Mouse (Mus musculus): Measurements from ENCODE around the gene Sik1. TPM values are rescaled to one million over a fixed set of nuclear protein-coding genes. Genes with fewer than 3 reads are reported as not detected.
"Not testable (repeated sequence)": the region's sequence is repeated elsewhere in the genome, so short reads cannot be mapped to it uniquely, and the experiment has no call there.

Gene Sik1
- total RNA-seq (2022), result 10 to 100 TPM; 14.3 to 21.7 (median 18.2) TPM

DNA sequence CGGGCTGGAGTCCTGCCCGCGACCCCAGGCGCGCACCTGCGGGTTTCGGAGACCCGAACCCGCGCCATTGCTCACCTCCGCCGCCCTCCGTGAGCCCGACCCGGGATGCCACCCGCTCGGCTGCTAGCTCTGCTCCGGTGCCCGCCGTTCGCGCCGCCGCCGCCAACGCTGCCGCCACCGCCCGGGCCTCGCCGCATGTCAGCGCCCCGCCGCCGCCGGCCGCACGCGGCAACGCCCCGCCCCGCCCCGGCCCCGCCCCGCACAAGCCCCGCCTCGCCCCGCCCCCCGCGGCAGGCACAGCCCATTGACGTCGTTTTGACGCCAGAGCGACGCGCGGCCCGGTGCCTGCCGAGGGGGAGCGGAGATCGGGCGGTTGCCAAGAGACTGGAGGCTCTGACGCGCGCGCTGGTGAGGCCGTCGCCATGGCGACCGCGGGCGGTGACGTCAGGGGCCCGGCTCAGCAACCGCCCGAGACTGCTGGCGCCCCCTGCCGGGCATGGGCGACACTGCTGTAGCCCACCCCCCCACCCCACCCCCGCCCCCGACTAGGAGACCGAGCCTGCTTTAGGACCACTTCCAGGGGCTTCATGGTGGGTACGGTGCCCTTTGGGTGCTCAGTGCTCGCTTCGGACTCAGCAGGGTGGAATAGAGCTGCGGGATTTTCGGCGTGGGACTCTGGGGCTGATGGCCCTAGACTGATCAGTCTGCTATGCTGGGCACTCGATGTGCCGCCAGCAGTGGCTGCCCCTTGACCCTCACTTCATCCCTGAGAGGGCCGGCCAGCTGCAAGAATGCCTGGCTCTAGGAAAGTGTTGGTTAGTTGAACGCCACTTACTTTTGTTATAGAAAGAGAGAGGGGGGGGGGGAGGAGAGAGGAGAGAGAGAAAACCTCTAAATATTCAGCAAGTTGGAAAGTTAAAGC, at the start of gene Sik1:
TSS of gene Sik1 (minus strand) at position 208 of the 922 bp plus-strand sequence.
- peak; percentile 92 to 98 for DNase-seq (ENCODE audit: low spot score in 2 of 2)

DNA sequence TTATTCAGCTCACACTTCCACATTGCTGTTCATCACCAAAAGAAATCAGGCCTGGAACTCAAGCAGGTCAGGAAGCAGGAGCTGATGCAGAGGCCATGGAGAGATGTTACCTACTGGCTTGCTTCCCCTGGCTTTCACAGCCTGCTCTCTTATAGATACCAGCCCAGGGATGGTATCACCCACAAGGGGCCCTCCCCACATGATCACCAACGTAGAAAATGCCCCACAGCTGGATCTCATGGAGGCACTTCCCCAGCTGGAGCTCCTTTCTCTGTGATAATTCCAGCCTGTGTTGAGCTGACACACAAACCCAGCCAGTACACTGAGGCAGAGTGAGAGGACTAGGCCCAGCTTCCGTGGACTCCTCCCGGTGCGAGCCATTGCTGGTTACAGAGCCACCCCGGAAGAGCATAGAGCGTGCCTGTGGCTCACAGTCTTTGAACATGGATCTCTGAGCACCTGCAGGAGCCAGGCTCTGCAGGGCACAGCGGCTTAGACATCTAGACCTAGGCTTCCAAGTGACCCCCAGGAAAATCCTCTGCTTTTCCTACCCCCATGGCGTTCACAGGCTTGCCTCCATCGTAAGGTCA, 49.7 kb upstream of the Sik1 start:
- no peak for DNase-seq (ENCODE audit: low spot score in 2 of 2)

DNA sequence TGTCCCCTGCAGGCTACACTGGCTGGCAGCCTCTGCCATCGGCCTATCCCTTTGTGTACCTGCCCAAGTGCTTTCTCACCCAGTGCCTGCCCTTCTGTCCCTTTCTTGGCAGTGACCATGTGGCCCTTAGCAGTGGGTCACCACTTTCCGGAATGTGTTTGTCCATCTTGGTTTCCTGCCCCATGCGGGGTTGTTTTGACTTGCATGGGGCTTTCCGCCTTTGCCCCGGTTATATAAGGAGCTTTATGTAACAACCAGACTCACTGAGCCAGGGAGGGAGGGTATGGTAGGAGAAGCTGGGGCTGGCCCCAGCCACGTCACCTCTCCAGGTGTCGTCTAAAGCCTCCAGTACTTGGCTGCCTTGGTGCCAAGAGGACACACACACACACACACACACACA, 48.4 kb upstream of the Sik1 start:
- no peak for DNase-seq (ENCODE audit: low spot score in 2 of 2)

DNA sequence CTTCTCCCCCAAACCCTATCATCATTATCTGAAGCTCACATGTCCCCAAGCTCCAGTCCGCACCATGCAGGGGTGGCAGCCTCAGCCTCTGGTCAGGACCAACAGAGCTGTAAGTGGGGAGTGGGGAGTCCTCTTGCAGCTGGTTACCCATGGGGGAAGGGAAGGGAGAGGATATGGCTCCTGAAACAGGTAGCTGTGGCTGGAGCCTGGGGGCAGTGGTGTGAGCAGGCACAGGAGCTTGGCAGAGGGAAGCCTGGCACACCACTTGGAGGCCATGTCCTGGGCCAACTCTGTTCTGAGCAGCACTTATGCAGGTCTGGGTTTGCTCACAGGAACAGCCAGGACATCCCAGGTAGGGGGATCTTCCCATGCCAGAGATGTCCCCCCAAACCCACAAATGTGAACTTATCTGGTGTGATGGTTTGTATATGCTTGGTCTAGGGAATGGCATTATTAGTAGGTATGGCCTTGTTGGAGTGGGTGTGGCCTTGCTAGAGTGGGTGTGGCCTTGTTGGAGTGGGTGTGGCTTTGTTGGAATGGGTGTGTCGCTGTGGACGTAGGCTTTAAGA, 47.1 kb upstream of the Sik1 start:
- no peak for DNase-seq (ENCODE audit: low spot score in 2 of 2)

DNA sequence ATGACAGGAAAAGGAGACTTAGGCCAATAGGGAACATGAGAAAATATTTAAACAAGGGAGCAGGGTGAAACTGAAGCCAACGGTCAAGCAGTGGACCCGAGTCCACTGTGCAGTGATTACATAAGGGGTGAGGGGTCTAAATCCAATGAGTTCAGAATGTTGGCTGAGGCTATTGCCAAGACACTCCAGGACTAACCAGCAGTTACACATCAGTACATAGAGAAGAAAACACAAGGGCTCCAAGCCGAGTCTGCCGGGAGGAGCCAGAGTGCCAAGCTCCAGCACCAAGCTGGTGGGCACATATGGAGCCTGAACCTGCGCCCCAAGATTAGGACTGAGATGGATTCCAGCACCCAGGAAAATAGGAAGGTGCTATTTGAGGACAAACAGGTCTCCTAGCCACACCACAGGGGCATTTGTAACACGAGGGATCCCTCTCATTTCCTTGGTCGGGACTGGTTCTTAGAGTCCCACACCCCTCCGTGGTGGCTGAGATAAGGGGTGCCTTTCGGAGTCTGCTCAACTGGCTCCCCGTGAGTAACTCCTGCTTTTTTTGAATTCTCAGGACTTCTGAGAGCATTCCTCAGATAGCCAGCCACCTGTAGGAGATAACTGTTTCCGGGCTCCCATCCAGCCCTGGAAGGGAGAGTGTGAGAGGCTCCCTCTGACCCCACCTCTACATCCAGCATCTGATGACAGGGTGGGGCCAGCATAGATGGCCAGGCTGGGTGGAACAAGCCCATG, 46.0 kb upstream of the Sik1 start:
- DNase-seq (ENCODE audit: low spot score in 2 of 2), result no peak

DNA sequence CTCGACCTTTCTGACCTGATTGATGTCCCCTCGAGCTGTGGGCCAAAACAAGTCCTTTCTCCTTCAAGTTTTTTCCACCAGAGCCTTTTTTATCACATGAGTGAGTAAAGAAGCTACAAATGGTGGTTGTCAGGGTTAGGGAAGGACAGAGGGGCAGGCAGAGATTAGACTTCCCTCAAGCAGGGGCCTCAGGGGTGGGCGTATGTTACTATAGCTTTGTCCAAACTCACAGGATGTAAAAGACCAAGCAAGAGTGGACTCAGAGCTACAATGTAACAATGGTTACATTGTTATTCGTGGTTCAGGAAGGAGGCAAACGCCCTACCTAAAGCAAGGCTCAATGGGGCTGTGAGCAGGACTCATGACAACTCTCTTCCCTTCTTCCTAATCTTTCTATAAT, 43.3 kb upstream of the Sik1 start:
- DNase-seq (ENCODE audit: low spot score in 2 of 2), result no peak

DNA sequence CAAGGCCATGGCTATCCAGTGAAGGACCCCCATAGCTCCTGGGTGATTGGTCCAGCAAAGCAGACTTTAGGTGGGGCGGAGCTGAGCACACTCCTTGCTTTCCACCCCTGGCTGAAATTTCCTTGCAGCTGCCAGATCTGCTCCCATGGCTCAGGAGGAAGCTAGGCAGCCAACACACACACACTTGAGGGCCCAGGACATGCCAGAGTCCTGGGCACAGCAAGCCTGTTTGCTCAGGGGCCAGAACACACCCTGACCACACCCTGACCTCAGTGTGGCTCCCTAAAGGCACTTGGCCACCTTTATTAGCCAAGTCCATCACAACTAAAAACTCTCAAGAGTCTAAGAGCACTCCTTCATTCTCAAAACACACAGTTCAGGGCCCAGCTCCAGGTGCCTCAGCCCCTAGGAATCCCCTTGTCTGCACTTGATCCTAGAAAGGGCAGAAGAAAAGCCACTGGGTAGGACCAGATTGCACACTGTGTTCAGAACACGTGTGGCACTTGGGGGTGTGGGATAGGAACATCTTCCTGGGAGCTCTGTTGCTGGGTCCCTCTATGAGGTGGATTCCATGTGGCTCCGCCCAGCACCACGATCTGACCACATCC, 41.7 kb upstream of the Sik1 start:
- no peak for DNase-seq (ENCODE audit: low spot score in 2 of 2)

DNA sequence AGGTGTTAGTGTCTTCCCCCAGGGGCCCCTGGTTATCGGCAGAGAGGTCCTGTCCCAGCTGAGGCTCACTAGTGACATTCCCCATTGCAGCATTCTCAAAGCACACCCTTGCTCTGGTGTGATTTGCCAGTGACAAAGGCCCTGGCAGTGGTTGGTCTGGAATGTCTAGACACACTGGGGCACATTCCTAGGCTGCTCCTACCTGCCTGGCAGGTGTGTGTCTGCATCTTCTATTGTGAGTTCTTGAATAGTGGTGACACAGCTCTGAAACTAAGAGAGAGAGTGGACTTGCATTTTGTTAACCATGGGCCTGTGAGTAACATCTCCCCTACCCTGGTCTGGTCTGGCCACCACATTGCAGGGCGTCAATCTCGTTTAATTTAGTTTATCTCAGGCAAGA, 41.1 kb upstream of the Sik1 start:
- DNase-seq (ENCODE audit: low spot score in 2 of 2), result no peak

DNA sequence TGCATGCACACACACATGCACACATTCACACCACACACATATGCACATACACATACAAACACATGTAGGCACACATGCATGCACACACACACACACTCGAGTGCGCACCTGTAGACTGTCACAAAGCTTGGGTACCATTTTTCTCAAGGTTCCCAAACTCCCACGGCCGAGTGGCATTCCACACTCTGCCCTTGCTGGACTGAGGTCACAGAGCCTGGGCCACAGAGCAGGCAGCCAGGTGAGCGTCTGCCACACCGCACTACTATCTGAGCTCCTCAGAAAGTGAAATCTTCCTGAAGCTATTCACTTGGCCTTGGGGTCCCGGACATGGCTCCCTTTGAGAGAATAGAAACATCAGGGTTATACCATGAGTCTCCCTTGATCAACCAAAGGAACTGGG, 40.7 kb upstream of the Sik1 start:
- no peak for DNase-seq (ENCODE audit: low spot score in 2 of 2)

DNA sequence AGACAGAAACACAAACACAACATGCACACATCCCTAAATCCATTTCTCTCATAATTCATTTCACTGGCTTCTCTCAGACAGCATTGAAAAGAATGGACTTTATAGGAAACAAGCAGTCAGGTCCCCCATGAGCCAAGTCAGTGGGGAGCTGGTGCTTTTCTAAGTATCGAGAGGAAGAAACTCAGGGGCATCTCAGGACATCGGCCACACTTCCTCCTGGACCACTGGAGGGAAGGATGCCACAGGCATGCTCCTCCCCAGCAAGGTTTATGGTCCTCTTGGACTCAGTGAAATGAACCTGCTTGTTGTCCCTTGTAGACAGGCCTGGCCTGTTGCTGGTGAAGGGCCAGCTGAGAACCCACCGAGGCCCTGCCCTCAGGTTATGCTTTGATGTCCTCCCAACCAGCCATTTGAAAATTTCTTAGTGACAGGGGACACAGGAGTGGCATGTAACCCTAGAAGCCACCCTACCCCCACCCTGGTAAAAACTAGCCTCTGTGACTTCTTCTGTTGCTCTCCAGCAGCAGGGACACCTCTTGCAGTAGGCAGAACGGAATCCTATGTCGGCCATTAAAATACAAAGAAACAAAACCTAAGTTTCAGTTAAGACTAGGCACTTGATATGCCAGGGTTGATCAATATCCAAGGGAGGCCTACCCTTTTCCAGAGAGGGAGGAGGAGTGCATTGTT, 37.9 kb upstream of the Sik1 start:
- DNase-seq (ENCODE audit: low spot score in 2 of 2), result no peak

DNA sequence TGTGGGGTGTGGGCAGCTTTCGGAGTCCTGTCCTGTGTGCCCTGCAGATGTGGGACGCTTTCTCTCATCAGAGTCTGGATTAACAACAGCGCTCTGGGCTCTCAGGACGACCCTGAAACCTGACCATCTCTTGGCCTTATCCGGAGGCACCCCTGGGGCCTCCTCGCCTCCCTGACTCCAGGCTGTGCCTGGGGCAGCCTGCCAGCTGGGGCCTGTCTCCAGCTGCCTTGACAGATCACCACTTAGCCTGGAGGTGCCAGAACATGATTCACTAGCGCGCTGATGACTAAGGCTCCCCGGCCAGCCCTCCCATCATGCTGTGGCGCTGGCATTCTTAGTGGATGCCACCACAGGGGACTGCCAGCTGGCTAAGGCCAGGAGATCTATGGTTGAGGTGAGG, 37.1 kb upstream of the Sik1 start:
- DNase-seq (ENCODE audit: low spot score in 2 of 2), result peak; percentile 10 to 76

DNA sequence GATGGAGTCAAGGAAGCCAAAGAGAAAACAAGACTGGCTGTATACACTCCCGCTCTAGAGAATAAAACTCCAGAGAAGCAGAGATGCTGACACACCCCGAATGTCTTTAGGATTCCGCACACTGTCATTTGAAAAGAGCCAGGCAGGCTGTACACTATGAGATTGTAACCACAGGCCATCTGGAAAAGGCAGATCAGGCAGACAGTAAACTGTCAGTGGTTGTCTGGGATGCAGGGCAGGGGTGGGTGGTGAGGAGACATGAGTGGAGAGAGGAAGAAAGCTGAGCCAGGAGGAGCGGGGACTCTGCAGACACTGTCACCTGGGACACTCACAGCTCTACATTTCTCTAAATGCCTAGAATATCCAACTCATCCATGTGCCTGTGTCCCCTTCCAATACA, 36.3 kb upstream of the Sik1 start:
- DNase-seq (ENCODE audit: low spot score in 2 of 2), result no peak

DNA sequence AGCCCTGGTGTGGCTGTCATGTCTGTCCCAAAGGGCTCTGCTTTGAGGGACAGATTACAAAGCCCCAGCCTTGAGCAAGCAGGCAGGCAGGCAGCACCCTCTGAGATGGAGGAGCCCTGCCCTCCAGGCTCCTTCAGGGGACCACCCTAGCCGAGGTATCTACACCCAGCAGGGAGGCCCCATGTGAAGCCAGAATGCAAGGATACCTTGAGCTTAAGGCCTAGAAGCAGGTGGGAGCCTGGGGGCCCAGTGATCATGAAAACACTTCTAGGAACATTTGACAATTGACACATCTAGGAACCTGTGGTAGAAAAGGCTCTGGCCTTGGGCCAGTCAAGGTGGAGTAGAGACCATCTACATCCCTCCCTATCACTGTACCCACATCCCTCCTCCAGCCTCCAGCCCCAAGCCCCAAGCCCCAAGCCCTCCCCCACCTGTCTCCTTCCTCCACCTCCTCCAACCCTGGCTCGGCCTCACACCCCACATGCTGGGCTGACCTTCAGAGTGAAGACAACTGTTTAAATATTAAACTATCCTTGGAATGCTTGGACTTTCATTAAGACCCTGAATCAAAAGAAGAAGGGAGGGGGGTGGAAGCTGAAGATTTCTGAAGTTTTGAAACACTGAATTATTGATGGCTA, 34.8 kb upstream of the Sik1 start:
- DNase-seq (ENCODE audit: low spot score in 2 of 2), result no peak

DNA sequence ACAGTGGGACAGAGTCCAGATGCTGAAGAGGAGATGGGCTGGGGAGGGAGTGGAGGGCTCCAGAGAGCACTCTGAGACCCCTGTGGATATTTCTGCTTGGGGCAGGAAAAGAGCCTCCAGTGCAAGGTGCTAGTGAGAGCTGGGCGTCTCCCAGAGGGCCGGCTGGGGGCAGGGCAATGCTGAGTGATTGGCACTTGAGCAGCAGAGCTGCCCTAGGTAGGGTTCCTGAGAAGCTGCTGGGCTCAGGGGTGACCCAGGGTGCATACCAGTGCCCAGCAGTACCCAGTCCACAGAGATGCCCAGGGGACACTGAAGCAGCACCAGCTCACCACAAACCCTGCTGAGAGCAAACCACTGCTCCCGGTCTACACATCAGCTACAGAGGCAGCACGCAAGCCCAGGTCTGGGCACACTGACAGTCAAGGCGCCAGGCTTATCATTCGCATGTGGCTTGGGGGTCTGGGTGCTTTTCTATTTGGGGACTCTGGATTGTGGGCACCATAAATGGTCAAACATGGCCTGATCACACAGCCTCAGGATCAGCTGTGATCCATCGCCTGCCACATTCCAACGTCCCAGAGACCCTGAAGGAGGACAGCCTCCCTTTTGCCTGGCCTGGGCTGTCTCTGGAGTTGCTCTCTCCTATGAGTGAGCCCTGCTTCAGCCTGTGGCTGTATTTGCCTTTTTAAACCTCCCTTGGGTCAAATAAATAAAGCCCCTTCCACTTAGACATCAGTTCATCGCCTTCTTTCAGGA, 34.0 kb upstream of the Sik1 start:
- no peak for DNase-seq (ENCODE audit: low spot score in 2 of 2)

DNA sequence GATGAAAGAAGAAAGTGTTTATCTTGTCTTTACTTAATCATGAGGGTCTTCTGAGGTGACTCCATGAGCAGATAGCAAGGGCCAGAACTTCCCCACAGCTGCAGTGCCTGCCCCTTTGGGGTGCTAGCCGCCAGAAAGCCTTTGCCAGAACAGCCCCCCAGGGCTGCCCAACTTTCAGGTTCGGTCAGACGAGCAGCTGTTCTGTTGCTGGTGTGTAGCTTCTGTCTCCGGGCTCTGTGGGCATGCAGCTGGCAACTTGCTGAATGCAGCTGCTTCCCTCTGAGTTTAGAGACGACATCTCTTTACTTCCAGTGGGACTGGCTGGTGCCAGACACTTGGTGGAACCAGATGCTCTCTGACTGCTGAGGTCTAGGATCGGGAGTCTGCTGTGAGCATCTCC, 32.9 kb upstream of the Sik1 start:
- DNase-seq (ENCODE audit: low spot score in 2 of 2), result no peak

DNA sequence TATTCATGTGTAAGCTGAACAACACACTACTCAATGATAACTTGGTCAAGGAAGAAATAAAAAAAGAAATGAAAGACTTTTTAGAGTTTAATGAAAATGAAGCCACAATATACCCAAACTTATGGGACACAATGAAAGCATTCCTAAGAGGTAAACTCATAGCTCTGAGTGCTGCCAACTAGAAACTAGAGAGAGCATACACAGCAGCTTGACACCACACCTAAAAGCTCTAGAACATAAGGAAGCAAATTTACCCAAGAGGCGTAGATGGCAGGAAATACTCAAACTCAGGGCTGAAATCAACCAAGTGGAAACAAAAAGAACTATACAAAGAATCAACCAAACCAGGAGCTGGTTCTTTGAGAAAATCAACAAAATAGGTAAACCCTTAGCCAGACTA, 29.1 kb upstream of the Sik1 start:
- DNase-seq (ENCODE audit: low spot score in 2 of 2), result not testable (repeated sequence)

DNA sequence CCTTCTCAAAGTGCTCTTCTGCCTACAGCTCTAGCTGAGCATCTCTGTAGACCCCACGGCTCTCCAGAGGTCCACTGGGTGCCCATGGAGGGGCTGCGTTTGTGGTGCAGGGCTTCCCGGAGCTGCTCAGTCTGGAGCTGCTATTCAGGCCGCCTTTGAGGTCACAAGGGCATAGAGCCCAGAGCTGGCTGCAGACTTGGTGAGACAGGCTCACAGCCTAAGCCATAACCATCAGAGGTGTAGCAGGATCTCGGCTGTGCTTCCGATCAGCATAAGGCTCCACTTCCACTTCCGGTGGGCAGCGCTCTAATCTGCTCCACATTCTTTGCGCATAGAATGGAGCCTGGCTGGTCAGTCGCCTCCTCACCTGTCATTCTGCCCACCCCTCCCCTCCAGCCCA, 23.8 kb upstream of the Sik1 start:
- DNase-seq (ENCODE audit: low spot score in 2 of 2), result no peak

DNA sequence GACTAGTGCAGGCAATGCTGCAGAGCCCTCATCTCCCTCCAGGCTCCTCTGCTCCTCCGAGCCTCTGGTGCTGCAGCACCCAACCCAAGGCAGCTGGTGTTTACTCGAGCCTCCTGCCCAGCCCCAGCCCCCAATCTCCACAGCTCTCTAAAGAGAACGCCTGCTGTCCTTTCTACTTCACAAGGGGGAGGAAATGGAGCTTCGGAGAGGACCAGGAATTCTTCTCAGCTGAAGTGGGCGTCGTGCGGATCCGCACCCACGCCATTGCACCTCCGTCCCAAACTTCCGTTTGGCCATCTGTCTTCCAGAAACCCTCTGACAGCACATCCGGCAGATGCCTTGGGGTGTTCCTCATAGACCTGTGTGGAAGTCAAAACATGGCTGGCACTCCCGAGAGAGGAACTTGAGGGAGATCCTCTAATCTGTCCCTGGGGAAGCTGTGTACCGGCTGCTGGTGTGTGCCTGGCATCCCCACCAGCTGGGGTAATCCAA, 22.1 kb upstream of the Sik1 start:
- peak; percentile 44 to 82 for DNase-seq (ENCODE audit: low spot score in 2 of 2)

DNA sequence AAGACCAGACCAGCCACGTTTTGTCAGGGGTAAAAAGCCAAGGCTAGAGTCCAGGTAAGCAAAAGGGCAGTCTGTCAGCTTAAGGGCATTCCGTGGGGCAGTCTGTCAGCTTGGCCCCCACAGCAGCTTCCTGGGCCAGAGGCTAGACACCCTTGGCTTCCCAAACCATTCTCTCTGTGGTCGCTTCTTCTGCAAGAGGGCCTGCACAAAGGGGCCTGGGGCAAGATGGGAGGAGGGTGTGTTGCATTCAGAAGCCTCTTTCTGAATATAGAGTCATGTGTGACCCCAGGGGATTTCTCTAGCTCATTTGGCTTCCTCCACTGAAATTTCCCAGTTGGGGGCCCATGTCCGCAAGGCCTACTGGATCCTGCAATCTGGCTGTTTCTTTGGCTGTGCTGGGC, 21.6 kb upstream of the Sik1 start:
- DNase-seq (ENCODE audit: low spot score in 2 of 2), result no peak

DNA sequence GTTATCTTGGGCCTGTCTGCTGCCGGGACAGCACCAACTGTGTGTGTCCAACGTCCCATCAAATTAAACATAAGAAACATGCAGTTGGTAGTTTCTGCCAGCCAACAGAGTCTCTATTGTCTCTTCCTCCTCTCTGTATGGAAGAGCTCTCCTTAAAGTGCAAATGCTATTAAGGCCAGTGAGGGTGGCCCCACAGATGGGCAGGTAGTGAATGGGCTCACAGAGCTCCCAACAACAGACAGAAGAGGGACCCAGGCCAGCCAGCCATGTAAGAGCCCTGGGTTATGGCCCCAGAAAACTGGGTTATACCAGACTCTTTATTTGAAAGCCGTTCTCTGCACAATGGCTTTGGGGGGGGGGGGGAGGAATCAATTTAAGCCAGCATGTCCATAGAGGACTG, 21.2 kb upstream of the Sik1 start:
- no peak for DNase-seq (ENCODE audit: low spot score in 2 of 2)
